Mouse (Mus musculus): ENCODE measurements at regions not wholly inside any gene's neighbourhood (a gene's known extent, or its start where the extent isn't known, plus 50 kb on each side); places are given as distances from the start of the nearest gene placed in this dataset.

- 83% methylated on average over 14 of the region's 14 CpGs for WGBS
- no peak for DNase-seq (ENCODE audit: low read depth, low spot score)
Measured at GRCm38 (mm10) chr19:55011341-55011740, 115.7 kb downstream of the Gpam start.

GRCm38 (mm10) chr19:55008463-55009146 is 118.4 kb downstream of the Gpam start:
- 26% methylated on average over 3 of the region's 3 CpGs for WGBS
- no peak for DNase-seq (ENCODE audit: low read depth, low spot score)

GRCm38 (mm10) chr19:54989982-54990381 is 137.1 kb downstream of the Gpam start:
- WGBS, result 64% methylated on average over 3 of the region's 3 CpGs
- DNase-seq (ENCODE audit: low read depth, low spot score), result no peak

GRCm38 (mm10) chr19:54984541-54984940 is 142.5 kb downstream of the Gpam start:
- no peak for DNase-seq (ENCODE audit: low read depth, low spot score)
- 83% methylated on average over 2 of the region's 2 CpGs for WGBS

- 4% methylated on average over 4 of the region's 4 CpGs for WGBS
- DNase-seq (ENCODE audit: low read depth, low spot score), result no peak
Measured at GRCm38 (mm10) chr19:54982801-54983200, 144.2 kb downstream of the Gpam start.

- 80% methylated on average over 6 of the region's 6 CpGs for WGBS
- no peak for DNase-seq (ENCODE audit: low read depth, low spot score)
Measured at GRCm38 (mm10) chr19:54971440-54972211, 155.4 kb downstream of the Gpam start.

- 87% methylated on average over 5 of the region's 5 CpGs for WGBS
- no peak for DNase-seq (ENCODE audit: low read depth, low spot score)
Measured at GRCm38 (mm10) chr19:54958328-54958727, 168.7 kb downstream of the Gpam start.

GRCm38 (mm10) chr19:54955096-54955495 is 171.9 kb downstream of the Gpam start:
- WGBS, result 17% methylated on average over 2 of the region's 2 CpGs

GRCm38 (mm10) chr19:54952546-54952945 is 174.5 kb downstream of the Gpam start:
- DNase-seq (ENCODE audit: low read depth, low spot score), result no peak
- 49% methylated on average over 2 of the region's 2 CpGs for WGBS

More at GRCm38 (mm10) chr19:54955096-54955495, 171.9 kb downstream of the Gpam start:
- no peak for DNase-seq (ENCODE audit: low read depth, low spot score)

- 29% methylated on average over 7 of the region's 7 CpGs for WGBS
- peak; percentile 40 for DNase-seq (ENCODE audit: low read depth, low spot score)
Measured at GRCm38 (mm10) chr19:54948359-54949127, 178.5 kb downstream of the Gpam start.

GRCm38 (mm10) chr19:54947583-54947982 is 179.5 kb downstream of the Gpam start:
- DNase-seq (ENCODE audit: low read depth, low spot score), result no peak
- WGBS, result 58% methylated on average over 3 of the region's 3 CpGs

GRCm38 (mm10) chr19:54932579-54932978 is 194.5 kb downstream of the Gpam start:
- WGBS, result 43% methylated on average over 5 of the region's 5 CpGs
- no peak for DNase-seq (ENCODE audit: low read depth, low spot score)

- 63% methylated on average over 4 of the region's 4 CpGs for WGBS
- no peak for DNase-seq (ENCODE audit: low read depth, low spot score)
Measured at GRCm38 (mm10) chr19:54925888-54926287, 201.2 kb downstream of the Gpam start.

GRCm38 (mm10) chr19:54919597-54919996 is 207.4 kb downstream of the Gpam start:
- 79% methylated on average over 6 of the region's 6 CpGs for WGBS
- no peak for DNase-seq (ENCODE audit: low read depth, low spot score)

GRCm38 (mm10) chr19:54893622-54894021 is 233.4 kb downstream of the Gpam start:
- no peak for DNase-seq (ENCODE audit: low read depth, low spot score)
- WGBS, result 81% methylated on average over 5 of the region's 5 CpGs

GRCm38 (mm10) chr19:54867078-54867477 is 260.0 kb downstream of the Gpam start:
- 82% methylated on average over 4 of the region's 4 CpGs for WGBS
- DNase-seq (ENCODE audit: low read depth, low spot score), result no peak

GRCm38 (mm10) chr19:54855190-54855589 is 271.8 kb downstream of the Gpam start:
- 86% methylated on average over 2 of the region's 2 CpGs for WGBS
- no peak for DNase-seq (ENCODE audit: low read depth, low spot score)

GRCm38 (mm10) chr19:54838231-54838630 is 288.8 kb downstream of the Gpam start:
- no peak for DNase-seq (ENCODE audit: low read depth, low spot score)
- 74% methylated on average over 3 of the region's 3 CpGs for WGBS

GRCm38 (mm10) chr19:54836451-54836850 is 290.6 kb downstream of the Gpam start:
- no peak for DNase-seq (ENCODE audit: low read depth, low spot score)
- WGBS, result 86% methylated on average over 2 of the region's 2 CpGs

- 65% methylated on average over 5 of the region's 5 CpGs for WGBS
- DNase-seq (ENCODE audit: low read depth, low spot score), result no peak
Measured at GRCm38 (mm10) chr19:54822161-54822560, 304.9 kb downstream of the Gpam start.
